Mouse (Mus musculus) intestine, embryonic 15.5 days (tissue): ENCODE results near the gene Ssx2ip. TPM values are rescaled to one million over a fixed set of nuclear protein-coding genes. Genes with fewer than 3 reads are reported as not detected.

ENCODE experiments used
- ATAC-seq: fragments of 200-750 bp; cut with Nextera tagmentation; 2 replicates; pipeline ENCODE4 v1.8.0; 2017; ENCODE audit warnings: moderate TSS enrichment, moderate library complexity
- H3K27ac ChIP-seq: fragments of 300-500 bp; sonication (generic); 2 replicates; pipeline ENCODE4 v1.5.1; 2015; ENCODE audit warnings: mild to moderate bottlenecking, inconsistent platforms
- H3K27me3 ChIP-seq: fragments of 300-500 bp; sonication (generic); replicated peaks from 2 replicates; pipeline ENCODE4 v1.6.1; 2015; ENCODE audit warnings: inconsistent platforms
- H3K36me3 ChIP-seq: fragments of 300-500 bp; sonication (generic); 2 replicates; pipeline ENCODE4 v1.6.1; 2015; ENCODE audit warnings: inconsistent platforms
- H3K4me1 ChIP-seq: fragments of 300-500 bp; sonication (generic); replicated peaks from 2 replicates; pipeline ENCODE4 v1.6.1; 2015; ENCODE audit warnings: inconsistent platforms
- H3K4me2 ChIP-seq: fragments of 300-500 bp; sonication (generic); replicated peaks from 2 replicates; pipeline ENCODE4 v1.6.1; 2015; ENCODE audit warnings: mild to moderate bottlenecking, inconsistent platforms
- H3K4me3 ChIP-seq: fragments of 300-500 bp; sonication (generic); replicated peaks from 2 replicates; pipeline ENCODE4 v1.5.1; 2015; ENCODE audit warnings: inconsistent platforms
- H3K9ac ChIP-seq: fragments of 300-500 bp; sonication (generic); 2 replicates; pipeline ENCODE4 v1.6.1; 2015; ENCODE audit warnings: inconsistent platforms
- H3K9me3 ChIP-seq: fragments of 300-500 bp; sonication (generic); 2 replicates; pipeline ENCODE4 v1.6.1; 2016; ENCODE audit warnings: inconsistent platforms
- WGBS: fragments of 180-500 bp; shearing (Covaris S2); methylation state at CpG from one replicate; pipeline ENCODE4 v1.1.7; 2015; 5-methylcytosine and 5-hydroxymethylcytosine counted together
- polyA plus RNA-seq: library from polyadenylated mRNA; unstranded; fragments of >200 nt; fragmentation: Nextera tagmentation; extraction: Ambion mirVana; gene quantifications from 2 replicates; pipeline ENCODE4 v1.2.1, GENCODE M21; 2015

The Ssx2ip gene
- polyA plus RNA-seq, 1 experiment from 2014 or later = 41.5 TPM

DNA sequence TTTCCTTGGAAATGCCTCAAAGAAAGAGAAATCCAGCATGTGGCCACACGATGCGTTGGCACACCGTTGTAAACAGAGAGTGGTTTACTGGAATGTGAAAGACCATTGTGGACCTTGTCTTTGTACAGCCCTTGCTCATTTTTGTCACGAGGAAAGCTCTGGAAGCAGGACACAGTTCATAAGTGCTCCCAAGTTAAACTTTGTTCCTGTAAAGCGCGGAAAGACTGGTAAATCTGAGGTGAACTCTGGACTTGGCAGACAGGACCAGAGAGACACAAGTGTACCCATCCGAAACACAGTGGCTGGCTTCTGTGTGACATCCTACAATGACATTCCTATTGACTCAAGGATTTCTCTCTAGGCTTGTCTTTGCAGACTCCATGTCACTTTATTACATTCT lies 38.9 kb downstream of the Ssx2ip start:
- Histone ChIP-seq H3K9ac (no peak overlapping the region), H3K4me3 (no peak overlapping the region), H3K27ac (no peak overlapping the region), H3K4me1 (no peaks in the 10 kb centered on the region), H3K4me2 (no peak overlapping the region), H3K27me3 (no peaks in the 10 kb centered on the region), H3K36me3 (0 out of 2 replicates have a peak, but pooled peaks cover 4% of the 10 kb centered on the region), H3K9me3 (no peaks in the 10 kb centered on the region)
- peak; percentile 53 for ATAC-seq
- WGBS = 85% methylated on average over 7 of the region's 7 CpGs

DNA sequence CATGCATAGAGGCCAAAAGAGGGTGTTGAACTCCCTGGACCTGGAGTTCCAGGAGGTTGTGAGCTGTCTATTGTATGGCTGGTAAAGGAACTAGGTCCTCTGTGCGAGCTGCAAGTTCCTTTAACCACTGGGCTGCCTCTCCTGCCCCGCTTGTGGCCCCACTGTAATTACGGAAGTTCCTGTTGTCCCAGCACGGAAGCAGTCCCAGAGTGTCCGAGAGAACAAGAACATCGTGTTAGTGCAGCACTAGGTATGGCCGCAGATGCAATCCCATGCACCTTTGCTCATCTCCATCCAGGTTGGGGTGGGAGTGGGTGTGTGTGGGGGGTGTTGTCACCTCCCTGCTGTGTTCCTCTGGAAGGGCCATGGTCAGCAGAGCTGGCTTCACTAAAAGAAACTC lies 40.4 kb downstream of the Ssx2ip start:
- ATAC-seq = no peak
- Histone ChIP-seq H3K27ac (no peak overlapping the region), H3K9me3 (no peaks in the 10 kb centered on the region), H3K4me3 (no peak overlapping the region), H3K4me2 (no peak overlapping the region), H3K27me3 (no peaks in the 10 kb centered on the region), H3K4me1 (no peaks in the 10 kb centered on the region), H3K36me3 (no peaks in the 10 kb centered on the region), H3K9ac (no peak overlapping the region)
- 90% methylated on average over 7 of the region's 7 CpGs for WGBS

DNA sequence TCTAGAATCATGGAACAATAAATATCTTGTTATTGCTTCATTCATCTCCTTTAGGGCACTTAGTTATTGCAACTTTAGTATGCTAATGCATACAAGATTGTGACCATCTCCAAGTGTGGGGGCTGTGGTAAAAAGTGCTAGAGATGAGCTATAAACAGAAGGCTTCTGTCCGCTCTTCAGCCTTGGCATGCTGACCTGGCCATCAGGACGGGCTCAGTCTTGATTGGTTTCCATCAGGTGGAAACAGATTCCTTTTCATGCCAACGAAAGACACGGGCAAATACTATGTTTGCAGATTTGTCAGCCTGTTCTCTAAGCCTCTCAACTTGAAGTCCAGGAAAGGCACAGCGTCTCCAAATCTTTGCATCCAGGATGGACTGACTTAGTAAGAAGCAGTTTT lies 42.7 kb downstream of the Ssx2ip start:
- 90% methylated on average over 5 of the region's 5 CpGs for WGBS
- H3K9me3 ChIP-seq = no peaks in the 10 kb centered on the region
- no peak overlapping the region for H3K27ac ChIP-seq
- H3K9ac ChIP-seq = no peak overlapping the region
- 0 out of 2 replicates have a peak, but pooled peaks cover 2% of the 10 kb centered on the region for H3K4me1 ChIP-seq
- no peak overlapping the region for H3K4me3 ChIP-seq
- no peak overlapping the region for H3K4me2 ChIP-seq
- H3K36me3 ChIP-seq = no peaks in the 10 kb centered on the region
- ATAC-seq = no peak
- no peaks in the 10 kb centered on the region for H3K27me3 ChIP-seq

DNA sequence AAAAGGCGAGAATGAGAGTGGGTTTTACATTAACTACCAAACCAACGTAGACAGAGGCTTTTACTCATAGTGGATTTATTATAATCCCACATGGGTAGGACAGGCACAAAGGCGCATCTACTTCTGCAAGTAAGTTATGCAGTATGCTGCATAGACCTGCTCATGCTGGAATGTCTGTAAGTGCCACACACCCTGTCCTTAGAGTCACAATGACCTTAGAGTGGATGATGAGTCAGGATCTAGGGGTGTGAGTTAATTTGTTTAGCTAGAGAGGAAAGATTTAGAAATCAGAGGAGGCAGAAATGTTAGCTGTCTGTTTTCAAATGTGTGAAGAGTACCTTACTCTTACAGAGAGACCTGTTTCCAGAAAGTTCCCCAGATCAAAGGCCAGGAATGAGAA lies 43.2 kb downstream of the Ssx2ip start:
- Histone ChIP-seq H3K4me1 (0 out of 2 replicates have a peak, but pooled peaks cover 2% of the 10 kb centered on the region), H3K4me3 (no peak overlapping the region), H3K9me3 (no peaks in the 10 kb centered on the region), H3K27me3 (no peaks in the 10 kb centered on the region), H3K9ac (no peak overlapping the region), H3K36me3 (no peaks in the 10 kb centered on the region), H3K4me2 (no peak overlapping the region), H3K27ac (no peak overlapping the region)
- no peak for ATAC-seq
- WGBS = 69% methylated on average over 3 of the region's 3 CpGs

DNA sequence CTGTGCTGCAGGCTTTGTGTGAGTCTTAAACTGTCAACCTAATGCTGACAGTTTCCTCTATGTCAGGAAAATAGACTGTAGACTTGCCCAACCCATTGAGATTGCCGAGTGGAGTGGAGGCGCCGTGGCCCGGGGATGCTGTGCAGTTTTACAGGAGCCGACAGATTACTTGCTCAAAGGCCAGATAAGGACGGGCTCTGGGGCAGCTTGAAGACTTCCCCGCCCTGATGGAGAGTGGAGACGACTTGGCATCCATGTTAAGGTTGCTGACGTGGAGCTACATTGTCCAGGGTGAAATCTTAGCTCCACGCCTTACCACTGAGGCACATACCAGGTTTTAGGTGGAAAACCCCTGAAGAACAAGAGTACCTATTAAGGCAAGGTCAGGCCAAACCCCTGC lies 43.9 kb downstream of the Ssx2ip start:
- ATAC-seq = no peak
- Histone ChIP-seq H3K9me3 (no peaks in the 10 kb centered on the region), H3K27ac (no peak overlapping the region), H3K27me3 (no peaks in the 10 kb centered on the region), H3K9ac (no peak overlapping the region), H3K36me3 (no peaks in the 10 kb centered on the region), H3K4me3 (no peak overlapping the region), H3K4me1 (0 out of 2 replicates have a peak, but pooled peaks cover 2% of the 10 kb centered on the region), H3K4me2 (no peak overlapping the region)
- WGBS = 79% methylated on average over 10 of the region's 10 CpGs

DNA sequence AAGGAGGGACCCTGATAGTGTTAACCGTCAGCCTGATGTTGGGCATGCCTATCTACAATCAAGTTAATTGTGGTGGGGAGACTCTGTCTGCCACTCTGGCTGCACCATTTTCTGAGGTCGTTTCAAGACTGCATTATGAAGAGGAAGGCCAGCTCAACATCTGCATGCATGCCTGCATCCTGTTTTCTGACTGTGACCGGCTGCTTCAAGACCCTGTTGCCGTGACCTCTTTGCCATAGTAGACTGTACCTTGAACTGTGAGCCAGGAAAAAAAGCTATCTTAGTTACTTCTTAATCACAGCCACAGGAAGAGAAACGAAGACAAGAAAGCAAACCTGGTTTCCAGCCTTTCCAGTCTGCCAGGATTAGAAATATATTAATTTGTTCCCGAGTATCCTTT lies 44.5 kb downstream of the Ssx2ip start:
- Histone ChIP-seq H3K27me3 (no peaks in the 10 kb centered on the region), H3K9ac (no peak overlapping the region), H3K4me2 (no peak overlapping the region), H3K27ac (no peak overlapping the region), H3K4me1 (0 out of 2 replicates have a peak, but pooled peaks cover 2% of the 10 kb centered on the region), H3K36me3 (no peaks in the 10 kb centered on the region), H3K4me3 (no peak overlapping the region), H3K9me3 (no peaks in the 10 kb centered on the region)
- WGBS = 64% methylated on average over 6 of the region's 6 CpGs
- no peak for ATAC-seq

DNA sequence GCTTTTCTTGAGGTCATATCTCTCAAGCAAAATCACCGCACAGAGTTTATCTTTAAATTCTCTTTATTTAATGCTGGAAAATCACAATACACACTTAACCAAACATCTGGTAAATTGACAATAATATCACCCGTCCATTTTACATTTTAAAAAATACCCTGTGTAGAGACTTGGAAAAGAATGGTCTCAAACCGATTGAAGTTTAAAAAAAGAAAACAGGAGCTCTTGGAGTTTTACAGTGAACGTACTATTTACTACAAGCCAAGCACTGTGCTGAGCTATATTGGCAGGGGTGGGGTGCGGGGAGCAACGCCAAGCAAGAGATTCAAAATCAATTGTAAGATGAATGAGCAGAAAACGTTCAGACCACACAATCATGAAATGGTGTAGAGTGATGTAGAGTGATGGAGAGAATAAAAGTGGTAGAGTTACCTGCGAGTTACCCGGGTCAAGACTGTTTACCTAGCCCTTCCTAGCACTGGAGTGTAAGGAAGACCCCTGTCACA lies 45.4 kb downstream of the Ssx2ip start, which contains the start of gene Ctbs:
Gene Ctbs, plus strand, starts transcription at position 51 of the 506 bp plus-strand sequence.
- peak within 1 kb of the TSS; percentile 68 for H3K4me2 ChIP-seq
- peak; percentile 27; the same call in 1 of the 2 replicates for ATAC-seq

DNA sequence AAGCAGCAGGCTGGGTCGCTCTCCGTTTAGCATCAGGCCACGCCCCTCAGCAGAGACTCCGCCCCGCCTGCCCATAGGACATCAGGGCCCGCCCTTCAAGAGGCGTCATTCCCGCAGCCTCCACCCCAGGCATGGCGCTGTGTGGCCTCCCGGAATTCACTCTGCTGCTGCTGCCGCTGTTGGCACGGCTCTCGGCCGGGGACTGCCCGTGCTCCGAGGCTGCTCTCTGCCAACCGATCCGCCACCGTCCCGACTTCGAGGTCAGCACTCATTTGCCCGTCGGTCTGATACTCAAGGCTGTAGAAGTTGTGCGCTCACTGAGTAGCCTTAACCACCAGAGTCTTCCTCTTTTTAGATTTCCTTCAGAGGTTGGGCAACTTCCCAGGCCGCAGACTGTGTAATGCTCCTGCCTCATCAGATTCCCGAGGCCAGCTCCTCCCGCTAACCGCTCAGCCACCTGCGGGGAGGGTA lies 46.0 kb downstream of the Ssx2ip start:
- ATAC-seq = peak; percentile 99
- WGBS = 0% methylated on average over 29 of the region's 29 CpGs
- Histone ChIP-seq H3K27ac (peak overlapping the region; percentile 81), H3K4me3 (peak overlapping the region; percentile 56), H3K27me3 (no peaks in the 10 kb centered on the region), H3K4me2 (peak overlapping the region; percentile 68), H3K36me3 (no peaks in the 10 kb centered on the region), H3K9ac (peak overlapping the region; percentile 66), H3K9me3 (no peaks in the 10 kb centered on the region), H3K4me1 (0 out of 2 replicates have a peak, but pooled peaks cover 2% of the 10 kb centered on the region)

More for the DNA sequence above, 45.4 kb downstream of the Ssx2ip start, which contains the start of gene Ctbs:
- 48% methylated on average over 9 of the region's 9 CpGs for WGBS
- no peaks in the 10 kb centered on the region for H3K9me3 ChIP-seq
- 0 out of 2 replicates have a peak, but pooled peaks cover 2% of the 10 kb centered on the region for H3K4me1 ChIP-seq
- H3K4me3 ChIP-seq = peak within 1 kb of the TSS; percentile 56
- H3K27me3 ChIP-seq = no peaks in the 10 kb centered on the region
- H3K36me3 ChIP-seq = no peaks in the 10 kb centered on the region
- H3K27ac ChIP-seq = peak within 1 kb of the TSS; percentile 81
- H3K9ac ChIP-seq = peak within 1 kb of the TSS; percentile 66

DNA sequence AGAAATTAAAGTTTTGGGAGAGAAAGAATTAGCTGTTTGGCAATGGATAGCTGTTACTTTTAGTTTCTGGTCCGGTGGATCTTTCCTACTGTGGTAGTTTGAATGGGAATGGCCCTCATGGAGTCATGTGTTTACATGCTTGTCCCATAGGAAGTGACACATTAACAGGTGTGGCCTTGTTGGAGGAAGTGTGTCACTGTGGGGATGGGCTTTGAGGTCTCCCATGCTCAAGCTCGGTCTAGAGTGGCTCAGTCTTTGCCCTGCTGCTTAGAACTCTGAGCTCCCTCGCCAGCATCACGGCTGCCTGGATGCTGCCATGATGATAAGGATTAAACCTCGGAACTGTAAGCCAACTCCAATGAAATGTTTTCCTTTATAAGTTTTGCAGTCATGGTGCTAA lies 46.9 kb downstream of the Ssx2ip start:
- no peaks in the 10 kb centered on the region for H3K9me3 ChIP-seq
- H3K9ac ChIP-seq = no peak overlapping the region
- H3K4me2 ChIP-seq = no peak overlapping the region
- H3K4me3 ChIP-seq = no peak overlapping the region
- WGBS = 94% methylated on average over 5 of the region's 5 CpGs
- 0 out of 2 replicates have a peak, but pooled peaks cover 2% of the 10 kb centered on the region for H3K4me1 ChIP-seq
- H3K27ac ChIP-seq = no peak overlapping the region
- no peaks in the 10 kb centered on the region for H3K36me3 ChIP-seq
- no peaks in the 10 kb centered on the region for H3K27me3 ChIP-seq
- ATAC-seq = no peak

DNA sequence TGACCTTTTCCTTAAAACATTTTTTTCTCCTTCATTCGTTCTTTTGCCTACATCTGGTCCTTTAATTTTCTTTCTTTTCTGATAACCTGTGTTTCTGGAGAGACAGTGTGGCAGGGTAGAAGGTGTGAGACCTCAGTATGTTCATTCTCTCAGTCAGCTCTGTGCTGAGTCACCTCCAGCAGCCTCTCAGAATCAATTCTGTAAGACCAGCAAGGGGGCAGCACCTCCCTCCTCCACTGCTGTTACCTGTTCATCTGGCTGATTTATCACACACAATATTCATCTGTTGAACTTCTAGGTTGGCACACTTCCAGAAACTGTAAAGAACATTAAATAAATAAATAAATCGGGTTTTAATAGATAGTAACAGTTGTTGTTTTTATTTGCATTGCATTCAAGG lies 58.5 kb downstream of the Ssx2ip start:
- Histone ChIP-seq H3K9ac (no peak overlapping the region), H3K9me3 (no peaks in the 10 kb centered on the region), H3K4me1 (no peaks in the 10 kb centered on the region), H3K27me3 (no peaks in the 10 kb centered on the region), H3K4me2 (no peak overlapping the region), H3K4me3 (no peak overlapping the region), H3K36me3 (no peaks in the 10 kb centered on the region), H3K27ac (no peak overlapping the region)
- 56% methylated on average over 2 of the region's 2 CpGs for WGBS
- peak; percentile 47; the same call in 1 of the 2 replicates for ATAC-seq

DNA sequence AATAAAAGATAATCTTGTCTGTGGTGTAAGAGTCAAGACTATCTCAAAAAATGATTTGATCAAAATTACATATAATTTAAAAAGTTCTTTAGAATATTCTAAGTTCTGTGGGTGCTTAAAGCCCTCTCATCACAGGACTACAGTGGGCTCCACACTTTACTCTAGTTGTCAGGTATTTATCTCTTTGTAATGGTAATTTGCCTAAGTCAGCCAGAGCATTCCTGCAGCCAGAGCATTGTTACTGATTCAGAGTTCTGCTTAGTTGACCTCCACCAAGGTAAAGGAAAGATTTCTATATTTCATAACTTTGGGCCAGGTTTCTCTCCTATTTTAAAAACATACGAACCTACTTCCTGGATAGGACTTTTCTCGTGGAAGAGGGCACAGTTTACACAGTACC lies 64.8 kb downstream of the Ssx2ip start:
- no peak for ATAC-seq
- H3K4me1 ChIP-seq = no peaks in the 10 kb centered on the region
- H3K27ac ChIP-seq = no peak overlapping the region
- no peaks in the 10 kb centered on the region for H3K9me3 ChIP-seq
- H3K4me2 ChIP-seq = no peak overlapping the region
- no peak overlapping the region for H3K9ac ChIP-seq
- 76% methylated on average over 2 of the region's 2 CpGs for whole genome bisulfite sequencing
- H3K4me3 ChIP-seq = no peak overlapping the region
- no peaks in the 10 kb centered on the region for H3K36me3 ChIP-seq
- no peaks in the 10 kb centered on the region for H3K27me3 ChIP-seq

DNA sequence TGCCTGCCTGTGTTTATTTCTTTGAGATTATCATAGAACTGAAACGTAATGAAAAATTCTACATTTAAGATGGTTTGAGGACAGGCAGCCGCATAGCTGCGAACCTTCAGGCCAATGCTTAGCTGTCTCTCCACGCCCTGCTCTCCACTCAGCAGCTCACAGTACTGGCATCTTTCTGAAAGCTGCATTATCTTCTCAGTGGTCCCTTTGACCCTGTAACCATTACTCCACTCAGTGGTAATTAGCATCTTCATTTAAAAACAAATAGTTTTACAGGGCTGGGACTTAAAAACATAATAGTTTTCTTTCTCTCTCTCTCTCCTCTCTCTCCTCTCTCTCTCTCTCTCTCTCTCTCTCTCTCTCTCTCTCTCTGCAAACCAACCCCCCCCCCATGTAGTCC lies 68.2 kb downstream of the Ssx2ip start:
- Histone ChIP-seq H3K4me2 (no peak overlapping the region), H3K9ac (no peak overlapping the region), H3K36me3 (no peaks in the 10 kb centered on the region), H3K4me1 (no peaks in the 10 kb centered on the region), H3K27ac (no peak overlapping the region), H3K27me3 (no peaks in the 10 kb centered on the region), H3K4me3 (no peak overlapping the region), H3K9me3 (no peaks in the 10 kb centered on the region)
- ATAC-seq = no peak
- 63% methylated on average over 4 of the region's 4 CpGs for WGBS

DNA sequence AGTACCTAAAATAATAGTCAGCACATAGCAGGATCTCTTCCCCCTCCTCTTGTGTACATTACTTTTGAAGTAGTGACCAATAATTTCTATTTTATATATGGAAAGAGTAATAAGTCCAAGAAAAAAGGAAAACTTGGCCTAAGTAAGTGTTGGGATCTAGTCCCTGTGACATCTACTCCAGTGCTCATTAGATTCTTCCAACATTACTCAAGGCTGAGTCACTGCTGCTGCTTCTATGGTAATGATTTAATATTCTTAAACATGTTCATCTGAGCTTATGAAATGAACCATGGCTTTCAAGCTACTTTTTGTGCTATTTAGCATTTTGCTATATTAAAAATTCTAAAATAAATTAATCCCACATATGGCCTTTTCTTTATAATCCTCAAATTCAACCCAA lies 69.3 kb downstream of the Ssx2ip start:
- no peak for ATAC-seq
- Histone ChIP-seq H3K4me1 (no peaks in the 10 kb centered on the region), H3K27ac (no peak overlapping the region), H3K9ac (no peak overlapping the region), H3K4me3 (no peak overlapping the region), H3K9me3 (no peaks in the 10 kb centered on the region), H3K4me2 (no peak overlapping the region), H3K36me3 (no peaks in the 10 kb centered on the region), H3K27me3 (no peaks in the 10 kb centered on the region)
